Mouse (Mus musculus): ENCODE data around the gene Ddb2.

- TF ChIP-seq MAFK (IDR thresholded peaks at IDR 0.05; ENCODE audit: insufficient read depth, low read depth, low read length) (no peak), HCFC1 (IDR thresholded peaks at IDR 0.05; ENCODE audit: borderline replicate concordance, insufficient read depth, low read length) (no peak)
These were observed 46.3 kb downstream of the Ddb2 start for GRCm38 (mm10) chr2:91190501-91190900.
